Mouse (Mus musculus) G1E (cell line): ENCODE results near the gene Fam214a. TPM values are rescaled to one million over a fixed set of nuclear protein-coding genes. Genes with fewer than 3 reads are reported as not detected.

ENCODE experiments used
- ATAC-seq: 2 replicates; pipeline ENCODE4 v1.8.0; 2016; ENCODE audit warnings: mild to moderate bottlenecking; ENCODE audit not compliant: insufficient number of reproducible peaks, poor library complexity, low FRiP score, severe bottlenecking; ENCODE audit errors: extremely low read depth
- DNase-seq: peaks from one replicate; pipeline ENCODE4 v3.0.0; 2012; ENCODE audit warnings: low spot score
- H3K27me3 ChIP-seq: 2 replicates; pipeline ENCODE4 v1.6.1; 2012; ENCODE audit warnings: mild to moderate bottlenecking, low read length, inconsistent platforms; ENCODE audit not compliant: insufficient read depth
- H3K36me3 ChIP-seq: replicated peaks from 2 replicates; pipeline ENCODE3; 2012; ENCODE audit warnings: mild to moderate bottlenecking, inconsistent platforms
- H3K4me1 ChIP-seq: 2 replicates; pipeline ENCODE4 v1.6.1; 2012; ENCODE audit warnings: low read depth, low read length, inconsistent platforms, mixed read lengths; ENCODE audit not compliant: insufficient read depth
- H3K4me3 ChIP-seq: 2 replicates; pipeline ENCODE4 v1.5.1; 2012; ENCODE audit warnings: low read depth, mild to moderate bottlenecking, inconsistent platforms, low read length, moderate library complexity, mixed read lengths
- H3K9me3 ChIP-seq: replicated peaks from 2 replicates; pipeline ENCODE4 v1.6.1; 2012; ENCODE audit warnings: inconsistent platforms
- CTCF ChIP-seq: IDR thresholded peaks from 2 replicates; pipeline ENCODE4 v1.5.1; 2012; ENCODE audit warnings: low read depth, low read length, inconsistent platforms, mixed read lengths
- GATA1 ChIP-seq: IDR thresholded peaks from 2 replicates; pipeline ENCODE4 v1.6.1; 2012; ENCODE audit warnings: borderline replicate concordance, low read length, inconsistent platforms, mixed read lengths
- GATA2 ChIP-seq: IDR thresholded peaks from 2 replicates; pipeline ENCODE4 v1.6.1; 2012; ENCODE audit warnings: low read depth, low read length, inconsistent platforms, borderline replicate concordance
- POLR2AphosphoS5 ChIP-seq: IDR thresholded peaks from 2 replicates; pipeline ENCODE4 v1.6.1; 2012; ENCODE audit warnings: low read depth, low read length, inconsistent platforms; ENCODE audit not compliant: insufficient replicate concordance
- TAL1 ChIP-seq: conservative IDR thresholded peaks from 2 replicates; pipeline ENCODE4 v1.6.1; 2012; ENCODE audit warnings: low read depth, low read length, inconsistent platforms, mixed read lengths
- polyA plus RNA-seq: library from polyadenylated mRNA; stranded (reverse); fragments of >175 nt; gene quantifications from 2 replicates; pipeline ENCODE4 v1.2.3, GENCODE M21; 2012
- total RNA-seq, 2 experiments: library from RNA; stranded (forward) in 1 of 2; stranded (reverse) in 1 of 2; fragments of 200-1000 nt in 1 of 2; fragments of >200 nt in 1 of 2; fragmentation: Nextera tagmentation in 1 of 2; gene quantifications; 2 replicates each; pipeline ENCODE4 v1.2.3; 2014 to 2017

Gene Fam214a
- total and polyA plus RNA-seq, 3 experiments: 0.65 to 2.8 (median 0.90) TPM

DNA sequence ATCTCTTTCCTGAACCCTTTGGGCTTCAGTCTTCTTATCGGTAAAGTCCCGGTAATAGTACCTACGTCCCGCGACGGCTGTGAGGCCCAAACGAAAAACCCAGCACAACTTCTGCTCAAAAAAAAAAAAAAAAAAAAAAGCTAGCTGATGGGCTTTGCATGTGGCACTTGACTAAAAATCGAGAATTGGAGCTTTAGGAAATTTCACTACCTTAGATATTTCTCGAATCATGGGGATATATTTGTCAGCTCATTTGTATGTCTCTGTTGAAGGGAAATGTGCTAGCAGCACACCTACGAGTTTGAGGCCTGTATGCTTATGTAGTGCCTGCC lies 85.6 kb downstream of the Fam214a start:
- peaks cover 23% of the 10 kb centered on the region for H3K4me1 ChIP-seq
- no peak for DNase-seq

DNA sequence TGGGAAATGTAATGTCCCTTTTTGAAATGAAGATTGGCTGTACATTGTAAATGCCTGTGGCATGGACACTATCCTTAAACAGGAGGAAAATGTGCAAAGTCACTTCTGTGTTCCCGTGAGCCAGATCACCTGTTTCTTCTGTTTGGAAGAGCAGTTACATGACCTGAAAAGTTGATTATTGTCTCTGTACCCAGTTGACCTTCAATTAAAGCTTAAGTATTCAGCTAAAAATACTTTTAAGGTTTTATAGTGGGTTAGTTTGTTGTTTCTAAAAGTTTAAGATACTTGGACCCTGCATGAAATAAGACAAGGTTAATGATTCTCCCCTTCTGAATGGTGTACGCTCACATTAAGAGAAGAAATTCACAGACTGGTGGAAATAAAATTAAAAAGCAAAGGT lies 87.9 kb downstream of the Fam214a start:
- Histone ChIP-seq H3K4me1 (peaks cover 34% of the 10 kb centered on the region), H3K27me3 (no peaks in the 10 kb centered on the region), H3K4me3 (no peak overlapping the region), H3K36me3 (peaks cover 38% of the 10 kb centered on the region), H3K9me3 (no peaks in the 10 kb centered on the region)
- no peak for ATAC-seq
- no peak for TF ChIP-seq GATA1
- no peak for TF ChIP-seq CTCF
- TF ChIP-seq TAL1: no peak
- no peak for TF ChIP-seq GATA2
- no peak for TF ChIP-seq POLR2AphosphoS5
- no peak for DNase-seq

More for the DNA sequence above, 85.6 kb downstream of the Fam214a start:
- Histone ChIP-seq H3K9me3 (no peaks in the 10 kb centered on the region), H3K27me3 (no peaks in the 10 kb centered on the region; the same call in 1 of the 2 replicates), H3K4me3 (peak overlapping the region; percentile 87), H3K36me3 (peaks cover 28% of the 10 kb centered on the region)
- TF ChIP-seq GATA2 (no peak), POLR2AphosphoS5 (no peak), GATA1 (no peak), TAL1 (no peak), CTCF (no peak)
- no peak for ATAC-seq

DNA sequence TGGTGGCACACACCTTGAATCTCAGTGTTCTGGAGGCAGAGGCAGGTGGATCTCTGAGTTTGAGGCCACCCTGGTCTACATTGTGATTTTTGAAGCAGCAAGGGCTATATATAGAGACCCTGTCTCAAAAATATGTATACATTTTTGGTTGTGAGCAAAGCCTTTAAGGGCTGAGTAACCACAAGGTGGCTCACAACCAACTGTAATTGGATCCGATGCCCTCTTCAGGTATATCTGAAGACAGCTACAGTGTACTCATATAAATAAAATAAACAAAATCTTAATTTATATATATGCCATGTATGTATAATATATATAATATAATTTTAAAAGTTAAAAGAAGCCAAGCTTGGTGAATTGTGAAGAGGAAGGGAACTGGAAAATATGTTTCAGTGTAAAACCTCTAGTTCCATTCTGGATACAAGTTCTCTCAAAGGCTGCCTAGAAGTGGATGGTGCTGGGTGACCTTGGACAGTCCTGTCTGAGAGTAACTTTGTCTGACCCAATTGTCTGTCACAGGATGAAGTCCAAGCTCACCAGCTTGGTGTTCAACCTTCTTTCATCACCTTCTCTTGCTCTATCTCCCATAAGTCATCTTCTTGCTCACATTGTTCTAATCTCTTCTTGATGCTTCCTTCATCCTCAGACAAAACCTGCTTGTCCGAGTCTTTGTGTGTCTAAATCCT lies 89.3 kb downstream of the Fam214a start:
- TF ChIP-seq TAL1 (no peak), GATA2 (no peak), POLR2AphosphoS5 (no peak), CTCF (no peak), GATA1 (no peak)
- H3K36me3 ChIP-seq: peaks cover 51% of the 10 kb centered on the region
- DNase-seq: no peak

GRCm38 (mm10) chr9:75043191-75043590 lies 90.5 kb downstream of the Fam214a start:
- Histone ChIP-seq H3K9me3 (no peaks in the 10 kb centered on the region), H3K36me3 (peaks cover 59% of the 10 kb centered on the region), H3K27me3 (no peaks in the 10 kb centered on the region), H3K4me3 (no peak overlapping the region), H3K4me1 (peaks cover 36% of the 10 kb centered on the region)
- DNase-seq: no peak
- TF ChIP-seq GATA2: no peak
- no peak for TF ChIP-seq GATA1
- no peak for TF ChIP-seq TAL1
- no peak for TF ChIP-seq CTCF
- TF ChIP-seq POLR2AphosphoS5: no peak
- no peak for ATAC-seq

More for the DNA sequence above, 89.3 kb downstream of the Fam214a start:
- Histone ChIP-seq H3K4me3 (no peak overlapping the region), H3K4me1 (peaks cover 37% of the 10 kb centered on the region), H3K9me3 (no peaks in the 10 kb centered on the region), H3K27me3 (no peaks in the 10 kb centered on the region)
- no peak for ATAC-seq

DNA sequence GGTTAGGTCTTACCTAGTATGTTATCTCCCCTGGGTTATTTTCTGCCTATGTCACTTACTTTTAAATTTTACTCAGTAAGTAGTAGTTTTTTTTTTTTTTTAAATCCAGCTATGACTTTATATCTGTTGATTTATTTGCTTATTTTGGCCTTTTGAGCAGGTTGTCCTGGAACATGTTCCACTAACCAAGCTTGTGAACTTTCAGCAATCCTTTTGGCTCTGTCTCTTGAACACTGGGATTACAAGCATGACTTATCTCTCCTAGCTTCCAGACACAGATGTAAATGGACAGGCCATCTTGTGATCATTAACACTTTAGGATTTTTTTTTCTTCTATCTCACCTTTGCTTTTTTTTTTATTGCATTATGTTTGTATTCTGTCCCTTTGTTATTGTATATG lies 94.4 kb downstream of the Fam214a start:
- Histone ChIP-seq H3K4me3 (no peak overlapping the region), H3K36me3 (peaks cover 59% of the 10 kb centered on the region), H3K27me3 (no peaks in the 10 kb centered on the region), H3K4me1 (peaks cover 29% of the 10 kb centered on the region), H3K9me3 (no peaks in the 10 kb centered on the region)
- ATAC-seq: no peak
- TF ChIP-seq GATA2 (no peak), TAL1 (no peak), GATA1 (no peak)
- no peak for DNase-seq

DNA sequence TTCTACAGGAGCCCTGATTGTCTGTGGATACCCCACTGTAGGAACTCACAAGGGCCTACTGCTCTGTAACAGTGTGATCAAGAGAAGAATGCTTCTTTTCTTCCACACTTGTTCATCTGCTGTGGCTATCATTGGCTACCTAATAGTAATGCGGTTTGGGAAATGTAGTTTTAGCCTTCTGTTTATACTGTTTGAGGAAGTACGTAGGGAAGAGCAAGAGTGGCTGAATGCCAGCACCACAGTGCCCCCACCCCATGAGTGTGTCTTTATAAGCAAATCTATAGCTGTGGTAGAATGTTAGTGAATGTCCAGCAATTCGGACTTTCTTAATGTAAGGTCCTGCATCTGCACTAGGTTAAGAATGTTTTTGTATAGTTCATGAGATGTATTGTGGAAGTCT lies 96.4 kb downstream of the Fam214a start:
- Histone ChIP-seq H3K36me3 (peaks cover 50% of the 10 kb centered on the region), H3K4me3 (no peak overlapping the region), H3K9me3 (no peaks in the 10 kb centered on the region), H3K4me1 (peaks cover 26% of the 10 kb centered on the region), H3K27me3 (no peaks in the 10 kb centered on the region)
- no peak for TF ChIP-seq GATA2
- no peak for TF ChIP-seq TAL1
- no peak for TF ChIP-seq CTCF
- no peak for TF ChIP-seq POLR2AphosphoS5
- no peak for TF ChIP-seq GATA1
- ATAC-seq (0 out of 2 replicates have a peak, but pooled peaks have one; percentile 16), DNase-seq (no peak)
